Comparison of ENCODE assay signal across 10 mouse cellular contexts in the genomic region with DNA sequence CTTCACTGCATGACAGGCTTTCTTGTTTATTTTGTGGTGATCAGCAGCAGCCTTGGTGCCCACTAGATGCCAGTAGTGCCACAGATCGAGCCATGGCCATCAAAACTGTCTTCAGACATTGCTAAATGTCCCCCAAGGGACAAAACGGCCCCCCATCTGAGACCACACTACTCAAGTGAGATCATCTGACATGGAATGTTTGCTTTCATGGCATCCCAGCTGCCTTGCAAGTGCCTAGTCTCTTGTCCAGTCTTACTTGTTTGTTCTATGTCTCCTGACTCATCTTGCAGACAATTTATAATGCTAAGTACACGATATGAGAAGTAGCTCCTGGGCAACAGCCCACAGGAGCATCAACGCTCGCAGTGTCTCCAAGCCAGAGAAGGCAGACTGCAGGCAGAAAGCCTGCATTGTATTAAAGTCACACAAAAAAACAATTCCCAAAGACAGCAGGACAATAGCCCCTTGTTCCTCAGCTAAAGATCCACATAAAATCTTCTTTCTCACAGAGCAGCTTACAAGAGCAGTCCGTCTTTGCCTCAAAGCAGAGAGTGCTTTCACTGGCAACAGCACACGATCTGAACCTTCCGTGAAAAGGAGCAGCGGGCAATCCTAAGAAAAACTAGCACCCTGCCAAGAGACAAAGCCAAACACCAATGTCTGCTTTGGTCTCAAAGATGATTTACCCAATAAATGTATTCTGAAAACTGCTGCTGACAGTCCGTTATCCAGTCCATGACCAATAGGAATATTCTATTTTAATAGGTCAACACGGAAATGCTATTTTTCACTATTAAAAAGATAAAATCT.
DNase-seq lines count a peak whose midpoint lies in the region; ATAC-seq and TF ChIP-seq lines count a peak whose summit lies in the region.
"Had no signal": no experiment of that assay in that cellular context is flagged by ENCODE, and none has a peak within 500 bp of the region (broad histone marks: within the 10 kb centered on the region; RNA-seq: fewer than 3 reads in every experiment).

No protein-coding gene starts in this region.

- H3K4me3 ChIP-seq in intestine, embryonic 15.5 days (replicated peaks), result no peak overlapping the region
- no peak overlapping the region for H3K4me3 ChIP-seq in intestine, embryonic 16.5 days (ENCODE audit: low read length)
- H3K4me3 ChIP-seq in bone marrow, adult 2 months (replicated peaks; ENCODE audit: control insufficient read depth, low read depth, low read length), result no peak overlapping the region
- H3K4me3 ChIP-seq: heart, embryonic 15.5 days; megakaryocyte, embryonic 14.5 days had no signal

- H3K4me1 ChIP-seq in intestine, embryonic 15.5 days (replicated peaks), result no peaks in the 10 kb centered on the region
- H3K4me1 ChIP-seq in intestine, embryonic 16.5 days (ENCODE audit: control insufficient read depth, insufficient read depth, low read length), result no peaks in the 10 kb centered on the region
- no peaks in the 10 kb centered on the region; the same call in 1 of the 2 replicates for H3K4me1 ChIP-seq in bone marrow, adult 2 months (ENCODE audit: control insufficient read depth, insufficient read depth, low read length)
- H3K4me1 ChIP-seq: heart, embryonic 15.5 days had no signal

- peak; percentile 62 for DNase-seq in fibroblast of lung, adult 2 months (ENCODE audit: low read depth)
- DNase-seq in left cerebral cortex, adult 18-20 months (ENCODE audit: low spot score in 2 of 2), result peak; percentile 18 to 38
- DNase-seq in right cerebral cortex, postnatal 36 days (ENCODE audit: low spot score in 2 of 2), result peak; percentile 21 to 28
- no peak for DNase-seq in urinary bladder, adult 2 months (ENCODE audit: low spot score)
- DNase-seq in ovary, postnatal 36 days (ENCODE audit: low spot score), result no peak

- WGBS in intestine, embryonic 15.5 days, result 69% methylated on average over 11 of the region's 11 CpGs
- WGBS in intestine, embryonic 16.5 days, result 67% methylated on average over 11 of the region's 11 CpGs
- WGBS in bone marrow, adult 2 months, result 80% methylated on average over 11 of the region's 11 CpGs

- no peak for TF ChIP-seq POLR2A in bone marrow, adult 2 months (IDR thresholded peaks at IDR 0.05; ENCODE audit: borderline replicate concordance, control insufficient read depth, low read depth, low read length)

- 0 out of 2 replicates have a peak overlapping the region, but pooled peaks have one; percentile 6 for H3K27ac ChIP-seq in intestine, embryonic 15.5 days
- no peak overlapping the region for H3K27ac ChIP-seq in intestine, embryonic 16.5 days (ENCODE audit: low read length)
- no peak overlapping the region for H3K27ac ChIP-seq in bone marrow, adult 2 months (ENCODE audit: control insufficient read depth, insufficient read depth, low read depth, low read length, poor library complexity)
- H3K27ac ChIP-seq: heart, embryonic 15.5 days had no signal

- no peaks in the 10 kb centered on the region for H3K27me3 ChIP-seq in intestine, embryonic 15.5 days (replicated peaks)
- H3K27me3 ChIP-seq in intestine, embryonic 16.5 days (replicated peaks; ENCODE audit: control insufficient read depth, insufficient read depth, low read length), result no peaks in the 10 kb centered on the region
- H3K27me3 ChIP-seq: heart, embryonic 15.5 days; megakaryocyte, embryonic 14.5 days had no signal

- H3K9me3 ChIP-seq in intestine, embryonic 15.5 days, result no peaks in the 10 kb centered on the region
- H3K9me3 ChIP-seq in intestine, embryonic 16.5 days (ENCODE audit: control insufficient read depth, low read length), result no peaks in the 10 kb centered on the region
- H3K9me3 ChIP-seq: heart, embryonic 15.5 days; megakaryocyte, embryonic 14.5 days had no signal

- no peak overlapping the region for H3K4me2 ChIP-seq in intestine, embryonic 15.5 days (replicated peaks)
- no peak overlapping the region for H3K4me2 ChIP-seq in intestine, embryonic 16.5 days (ENCODE audit: low read depth, low read length)
- H3K4me2 ChIP-seq: heart, embryonic 15.5 days had no signal

- TF ChIP-seq CTCF in bone marrow, adult 2 months (IDR thresholded peaks at IDR 0.05; ENCODE audit: control insufficient read depth, insufficient read depth, low read length), result peak; percentile 16; the same call in 1 of the 2 replicates

- H3K9ac ChIP-seq in intestine, embryonic 15.5 days, result no peak overlapping the region
- H3K9ac ChIP-seq in intestine, embryonic 16.5 days (ENCODE audit: low read depth, low read length), result no peak overlapping the region
- H3K9ac ChIP-seq: heart, embryonic 15.5 days had no signal

- no peaks in the 10 kb centered on the region for H3K36me3 ChIP-seq in intestine, embryonic 15.5 days
- peaks cover 6% of the 10 kb centered on the region; the same call in 1 of the 2 replicates for H3K36me3 ChIP-seq in intestine, embryonic 16.5 days (ENCODE audit: control insufficient read depth, insufficient read depth, low read length)

- no peak for ATAC-seq in intestine, embryonic 15.5 days
- ATAC-seq in intestine, embryonic 16.5 days, result no peak

Comparison
In these comparisons a context has a peak if more than half of its experiments do, and no peak if none do; other contexts are left out.
1. DNase-seq: peak in fibroblast of lung, adult 2 months (single experiment), left cerebral cortex, adult 18-20 months (2 of 2) and right cerebral cortex, postnatal 36 days (2 of 2); none in urinary bladder, adult 2 months (single experiment) and ovary, postnatal 36 days (single experiment).